Mouse (Mus musculus) ES-E14 (cell line): ENCODE data around the gene Lta.

ENCODE experiments used
- CHD2 ChIP-seq: IDR thresholded peaks from 2 replicates; pipeline ENCODE4 v1.6.1; 2014; ENCODE audit warnings: mild to moderate bottlenecking, low read depth, low read length, inconsistent platforms
- HCFC1 ChIP-seq: IDR thresholded peaks from 2 replicates; pipeline ENCODE4 v1.6.1; 2012; ENCODE audit warnings: low read length, inconsistent platforms, borderline replicate concordance; ENCODE audit not compliant: insufficient read depth
- MAFK ChIP-seq: IDR thresholded peaks from 2 replicates; pipeline ENCODE4 v1.6.1; 2014; ENCODE audit warnings: mild to moderate bottlenecking, low read depth, low read length, inconsistent platforms; ENCODE audit not compliant: insufficient read depth
- ZC3H11A ChIP-seq: IDR thresholded peaks from 2 replicates; pipeline ENCODE4 v1.6.1; 2012; ENCODE audit warnings: low read depth, mild to moderate bottlenecking, inconsistent platforms, low read length, borderline replicate concordance
- ZNF384 ChIP-seq: IDR thresholded peaks from 2 replicates; pipeline ENCODE4 v1.6.1; 2012; ENCODE audit warnings: low read depth, low read length, inconsistent platforms

DNA sequence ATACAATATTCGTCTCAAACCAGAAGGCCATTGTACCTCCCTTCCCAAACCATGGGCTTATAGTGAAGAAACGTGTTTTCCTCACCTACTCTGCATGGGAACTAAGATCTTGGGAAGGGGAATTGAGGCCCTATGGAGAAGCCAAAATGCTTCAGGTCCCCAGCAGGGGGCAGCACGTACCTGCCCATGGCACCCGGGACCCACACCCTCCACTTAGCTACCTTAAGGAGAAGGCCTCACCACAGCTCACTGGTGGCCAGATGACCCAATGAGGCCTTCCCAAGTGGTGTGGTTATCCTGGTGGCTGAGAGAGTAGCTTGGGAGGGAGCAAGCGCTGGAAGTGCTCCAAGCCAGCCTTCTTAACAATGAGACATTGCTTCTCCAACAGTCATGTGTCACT lies 26.6 kb downstream of the Lta start:
- no peak for TF ChIP-seq ZNF384
- no peak for TF ChIP-seq HCFC1
- 0 out of 2 replicates have a peak, but pooled peaks have one; percentile 11 for TF ChIP-seq ZC3H11A
- no peak for TF ChIP-seq MAFK
- TF ChIP-seq CHD2, result no peak
